Mouse (Mus musculus): Measurements from ENCODE around the gene Csf2rb.
"Not testable (repeated sequence)": the region's sequence is repeated elsewhere in the genome, so short reads cannot be mapped to it uniquely, and the experiment has no call there.

The Csf2rb gene

DNA sequence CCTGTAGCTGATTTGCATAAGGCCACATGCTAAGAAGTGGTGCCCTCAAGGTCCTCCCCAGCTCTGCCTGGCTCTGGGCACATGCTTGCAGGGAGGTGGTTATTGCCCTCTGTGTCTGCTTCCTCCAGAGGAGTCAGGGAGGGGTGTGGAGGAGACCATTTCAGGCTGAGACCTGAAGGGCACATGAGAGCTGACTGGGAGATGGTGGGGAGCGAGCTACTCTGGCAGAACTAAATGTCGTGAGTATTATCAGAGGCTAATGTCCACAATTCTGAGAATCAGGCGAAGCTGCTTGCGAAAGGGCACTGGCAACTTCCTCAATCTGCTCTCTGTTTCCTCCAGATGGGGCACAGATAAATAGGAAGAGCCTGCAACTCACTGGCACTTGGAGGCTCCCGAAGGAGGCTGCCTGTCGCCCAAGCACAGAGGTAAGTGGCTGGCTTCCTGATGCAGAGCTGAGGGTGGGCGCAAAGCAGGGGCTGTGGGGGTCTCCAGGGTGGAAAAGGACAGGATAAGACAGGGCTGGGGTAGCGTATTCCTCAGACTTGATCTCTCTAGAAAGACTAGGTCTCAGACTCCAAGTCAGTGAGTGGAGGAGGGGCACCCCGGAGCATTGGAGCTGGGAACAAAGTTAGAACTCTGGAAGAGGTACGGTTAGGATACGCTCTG lies at the start of gene Csf2rb:
Csf2rb (plus strand) TSS at position 82 of the 669 bp plus-strand sequence.
- DNase-seq (ENCODE audit: low spot score in 2 of 2) = no peak

DNA sequence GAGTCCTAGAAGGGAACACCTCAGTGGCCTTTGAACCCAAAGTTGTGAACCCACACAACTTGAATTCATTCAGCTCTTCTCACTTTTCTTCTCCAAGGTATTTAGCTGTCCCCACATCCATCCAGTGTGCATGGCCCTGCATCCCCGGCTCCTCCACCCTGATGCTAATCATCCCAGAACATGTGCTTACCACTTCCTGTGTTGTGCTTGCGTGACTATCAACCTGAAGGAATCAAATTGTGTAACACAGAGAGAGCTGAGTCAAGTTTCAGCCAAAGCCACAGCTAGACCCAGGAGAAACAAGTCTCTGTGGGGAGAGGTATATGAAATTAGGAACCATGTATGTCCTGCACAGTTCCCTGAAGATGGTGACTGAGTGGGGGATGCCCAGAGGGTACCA lies 47.2 kb upstream of the Csf2rb start:
- no peak for DNase-seq (ENCODE audit: low spot score in 2 of 2)

DNA sequence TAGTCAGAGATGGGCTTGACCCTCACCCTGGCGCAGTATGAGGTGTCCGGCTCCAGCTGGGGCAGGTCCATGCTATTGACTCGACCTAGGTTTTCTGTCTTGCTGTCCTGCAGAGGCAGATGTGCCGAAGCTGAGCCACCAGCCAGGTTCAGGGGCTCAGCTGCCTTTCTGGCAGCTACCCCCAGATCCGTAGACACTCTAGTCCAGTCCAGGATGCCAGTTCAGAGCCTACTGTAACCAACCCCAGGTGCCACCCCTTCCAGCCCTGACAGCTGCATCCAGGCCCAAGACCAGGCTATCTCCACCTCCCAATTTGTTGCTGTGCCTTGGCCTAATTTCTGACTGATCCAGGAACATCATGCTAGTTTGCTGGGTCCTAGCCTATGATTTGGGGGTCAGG lies 37.6 kb upstream of the Csf2rb start:
- DNase-seq (ENCODE audit: low spot score in 2 of 2) = no peak

DNA sequence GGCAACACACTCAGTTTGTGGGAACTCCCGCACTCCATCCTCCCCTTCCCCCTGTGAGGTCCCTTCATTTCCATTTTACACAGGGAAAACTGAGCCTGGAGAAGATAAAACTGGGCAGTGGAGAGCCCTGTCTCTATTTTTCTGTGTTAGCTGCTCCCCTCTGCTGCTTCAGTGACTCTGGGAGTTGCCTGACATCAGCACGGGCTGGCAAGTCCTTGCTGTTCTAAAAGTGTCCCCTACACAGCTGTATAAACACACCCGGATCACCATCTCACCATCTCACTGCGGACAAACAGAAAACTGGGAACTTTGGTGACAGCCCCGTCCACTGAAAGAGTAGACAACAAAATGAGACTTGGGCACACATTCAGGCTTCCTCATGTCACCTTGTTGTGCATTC lies 35.8 kb upstream of the Csf2rb start:
- DNase-seq (ENCODE audit: low spot score in 2 of 2) = not testable (repeated sequence)

DNA sequence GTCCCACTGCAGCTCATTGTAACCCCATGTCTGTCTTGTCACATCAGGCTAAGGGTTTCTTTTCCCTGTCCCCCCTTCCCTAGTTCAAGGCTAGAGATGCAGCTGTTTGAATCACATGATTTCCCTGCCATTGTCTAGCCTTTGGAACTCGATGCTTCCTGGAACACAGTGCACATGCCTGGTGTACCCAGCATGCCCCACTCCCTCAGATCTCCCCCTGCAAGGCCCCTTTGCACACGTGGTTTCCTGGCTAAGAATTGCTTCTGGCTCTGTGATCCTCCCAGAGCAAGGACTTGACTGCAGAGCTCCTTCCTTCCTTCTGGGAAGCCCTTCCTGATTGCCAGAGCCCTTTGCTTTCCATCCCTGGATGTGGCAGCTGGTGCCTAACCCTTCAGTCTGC lies 32.3 kb upstream of the Csf2rb start:
- DNase-seq (ENCODE audit: low spot score in 2 of 2) = not testable (repeated sequence)

DNA sequence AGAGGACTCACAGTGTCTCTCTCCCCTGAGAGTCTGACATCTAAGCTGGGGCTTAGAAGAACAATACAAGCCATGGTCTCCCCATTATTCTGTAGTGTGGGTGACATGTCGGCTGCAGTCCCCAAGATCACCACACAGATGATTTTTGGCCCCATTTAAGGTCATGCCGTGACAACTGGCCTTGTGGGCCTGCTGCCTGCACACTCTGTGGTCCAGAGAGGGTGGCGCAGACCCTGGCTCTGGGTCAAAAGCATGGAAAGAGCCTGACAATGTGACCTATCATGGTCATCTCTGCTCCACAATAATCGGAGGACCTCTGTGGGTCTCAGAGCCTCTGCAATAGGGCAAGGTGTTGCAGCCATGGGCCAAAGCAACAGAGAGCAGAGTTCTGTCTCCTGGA lies 31.8 kb upstream of the Csf2rb start:
- DNase-seq (ENCODE audit: low spot score in 2 of 2) = no peak

DNA sequence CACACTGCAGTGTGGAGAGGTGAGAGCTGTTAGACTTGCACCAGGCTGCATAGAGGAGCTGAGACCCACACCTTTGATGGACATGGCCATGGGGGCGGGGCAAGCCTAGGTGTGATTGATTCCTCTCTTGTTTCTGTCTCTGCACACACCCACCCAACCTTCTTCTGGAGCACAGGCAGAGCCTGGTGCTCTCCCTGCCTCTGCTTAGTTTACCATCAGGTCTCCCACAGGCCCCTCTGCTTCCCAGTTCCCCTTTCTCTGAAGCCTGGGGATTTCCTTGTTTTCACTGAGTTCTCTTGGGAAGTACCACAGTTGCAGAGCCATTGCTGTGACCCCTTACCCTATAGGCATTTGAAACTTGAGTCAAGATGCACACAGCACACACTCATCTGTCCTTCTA lies 27.0 kb upstream of the Csf2rb start:
- no peak for DNase-seq (ENCODE audit: low spot score in 2 of 2)

DNA sequence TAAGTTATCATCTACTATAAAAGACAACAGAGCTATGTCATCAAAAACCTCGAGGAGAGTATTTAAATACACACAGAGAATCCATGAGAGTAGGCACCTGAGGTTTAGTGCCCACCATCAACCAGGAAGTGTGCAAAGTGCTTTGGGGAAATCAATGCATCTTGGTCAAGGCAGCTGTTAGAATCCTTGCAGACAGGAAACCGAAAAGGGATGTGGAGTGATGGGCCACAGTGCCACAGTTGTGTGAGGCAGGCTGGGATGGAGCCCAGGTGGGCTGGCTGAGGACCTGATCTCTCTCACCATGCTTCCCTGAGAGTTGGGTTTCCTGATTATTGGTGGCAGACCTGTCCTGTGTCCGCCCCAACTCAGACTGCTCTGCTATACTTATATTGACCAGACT lies 25.9 kb upstream of the Csf2rb start:
- no peak for DNase-seq (ENCODE audit: low spot score in 2 of 2)

DNA sequence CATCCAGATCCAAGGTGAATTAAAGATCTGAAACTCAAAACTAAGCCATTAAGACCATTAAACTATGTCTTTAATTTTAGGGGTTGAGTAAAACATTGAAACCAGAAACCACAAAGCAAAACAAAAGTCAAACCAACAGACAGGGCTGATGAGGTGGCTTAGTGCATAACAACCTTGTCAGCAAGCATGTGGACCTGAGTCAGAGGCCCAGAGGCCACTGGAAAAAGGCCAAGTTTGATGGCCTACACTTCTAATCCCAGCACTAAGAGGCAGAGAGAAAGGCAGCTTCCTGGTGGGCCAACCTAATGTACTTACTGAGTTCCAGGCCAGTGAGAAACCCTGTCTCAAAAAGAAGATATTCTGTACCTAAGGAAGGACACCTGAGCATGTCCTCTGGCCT lies 24.8 kb upstream of the Csf2rb start:
- no peak for DNase-seq (ENCODE audit: low spot score in 2 of 2)

DNA sequence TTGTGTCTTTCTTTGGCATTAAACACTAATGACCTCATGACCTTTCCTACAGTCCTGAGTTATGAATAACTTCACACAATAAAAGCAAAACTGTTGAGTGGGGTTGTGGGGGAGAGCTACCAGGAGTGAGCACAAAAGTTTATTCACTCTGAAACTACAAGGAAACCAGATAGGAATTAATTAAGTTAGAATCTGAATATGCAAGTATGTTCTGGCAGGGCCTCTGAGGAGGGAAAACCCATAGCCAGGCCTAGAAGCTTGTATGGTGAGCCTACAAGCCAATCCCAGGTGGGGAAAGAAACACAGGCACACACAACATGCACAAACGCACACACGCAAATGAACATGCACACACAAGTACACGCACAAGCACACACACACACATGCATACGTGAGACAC lies 22.8 kb upstream of the Csf2rb start:
- DNase-seq (ENCODE audit: low spot score in 2 of 2) = no peak

DNA sequence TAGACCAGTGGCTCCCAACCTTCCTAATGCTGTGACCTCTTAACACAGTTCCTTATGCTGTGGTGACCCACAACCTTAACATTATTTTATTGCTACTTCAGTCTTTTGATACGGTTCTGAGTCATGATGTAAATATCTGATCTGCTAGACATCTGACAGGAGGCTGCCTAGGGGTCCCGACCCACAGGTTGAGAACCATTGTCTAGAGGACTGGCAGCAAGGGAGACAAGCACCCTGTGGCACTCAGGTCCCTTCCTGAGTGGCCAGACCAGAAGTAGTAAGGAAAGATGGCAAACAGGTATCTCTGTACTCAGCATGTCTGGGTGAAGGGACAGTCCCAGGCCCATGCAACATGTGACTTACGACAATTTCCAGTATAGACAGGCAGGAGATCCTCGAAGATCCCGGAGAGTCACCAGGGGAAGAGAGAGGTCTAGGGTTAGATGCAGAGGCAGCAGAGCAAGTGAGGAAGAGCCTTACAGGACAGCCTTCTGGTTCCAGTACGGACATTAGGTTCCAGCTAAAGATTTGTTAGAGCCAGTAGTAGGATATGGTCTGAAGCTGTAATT lies 21.8 kb upstream of the Csf2rb start:
- DNase-seq (ENCODE audit: low spot score in 2 of 2) = no peak

DNA sequence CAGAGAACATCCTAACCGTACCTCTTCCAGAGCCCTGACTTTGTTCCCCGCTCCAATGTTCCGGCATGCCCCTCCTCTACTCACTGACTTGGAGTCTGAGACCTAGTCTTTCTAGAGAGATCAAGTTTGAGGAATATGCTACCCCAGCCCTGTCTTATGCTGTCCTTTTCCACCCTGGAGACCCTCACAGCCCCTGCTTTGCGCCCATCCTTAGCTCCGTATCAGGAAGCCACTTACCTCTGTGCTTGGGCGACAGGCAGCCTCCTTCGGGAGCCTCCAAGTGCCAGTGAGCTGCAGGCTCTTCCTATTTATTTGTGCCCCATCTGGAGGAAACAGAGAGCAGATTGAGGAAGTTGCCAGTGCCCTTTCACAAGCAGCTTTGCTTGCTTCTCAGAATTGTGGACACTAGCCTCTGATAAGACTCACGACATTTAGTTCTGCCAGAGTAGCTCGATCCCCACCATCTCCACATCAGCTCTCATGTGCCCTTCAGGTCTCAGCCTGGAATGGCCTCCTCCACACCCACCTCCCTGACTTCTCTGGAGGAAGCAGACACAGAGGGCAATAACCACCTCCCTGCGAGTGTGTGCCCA lies 20.1 kb upstream of the Csf2rb start, which contains the start of gene Csf2rb2:
Csf2rb2 (minus strand) TSS at position 381 of the 593 bp plus-strand sequence.
- no peak for DNase-seq (ENCODE audit: low spot score in 2 of 2)

DNA sequence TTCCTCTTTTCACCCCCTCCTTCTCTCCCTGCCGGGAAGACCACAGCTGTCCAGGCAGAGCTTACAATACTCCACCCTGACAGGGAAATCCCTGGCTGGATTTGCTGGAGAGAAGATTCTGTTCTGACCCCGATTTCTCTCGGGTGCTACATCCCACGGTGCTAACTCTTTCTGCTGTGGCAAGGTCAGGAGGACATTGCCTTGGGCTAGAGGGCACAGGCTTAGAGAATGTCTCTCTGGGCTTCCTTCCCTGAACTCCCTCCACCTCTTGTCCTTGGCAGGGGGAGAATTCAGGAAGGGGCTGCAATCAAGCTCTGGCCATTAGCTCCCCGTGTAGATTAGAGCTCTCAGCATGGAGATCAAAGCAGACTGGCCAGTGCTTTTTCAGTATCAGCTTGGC lies 15.7 kb upstream of the Csf2rb start:
- no peak for DNase-seq (ENCODE audit: low spot score in 2 of 2)

DNA sequence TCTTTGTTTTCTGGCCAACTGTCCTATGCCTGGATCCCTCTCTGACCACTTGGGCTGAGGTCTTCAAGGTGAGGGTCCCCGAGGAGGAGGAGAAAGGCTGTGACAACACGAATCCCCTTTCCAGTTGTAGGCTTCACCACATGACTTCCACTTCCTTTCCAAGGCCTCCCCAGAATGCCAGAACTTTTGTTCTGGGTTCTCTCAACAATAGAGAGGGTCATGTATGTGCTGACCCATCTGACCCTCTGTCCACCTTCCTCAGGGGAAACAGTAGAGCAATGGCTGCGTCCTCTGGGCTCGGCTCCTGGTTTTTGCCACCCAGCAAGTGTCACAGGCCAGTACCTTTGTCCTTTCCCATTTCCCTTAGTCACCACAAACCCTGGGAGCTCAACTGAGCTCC lies 14.6 kb upstream of the Csf2rb start:
- no peak for DNase-seq (ENCODE audit: low spot score in 2 of 2)

DNA sequence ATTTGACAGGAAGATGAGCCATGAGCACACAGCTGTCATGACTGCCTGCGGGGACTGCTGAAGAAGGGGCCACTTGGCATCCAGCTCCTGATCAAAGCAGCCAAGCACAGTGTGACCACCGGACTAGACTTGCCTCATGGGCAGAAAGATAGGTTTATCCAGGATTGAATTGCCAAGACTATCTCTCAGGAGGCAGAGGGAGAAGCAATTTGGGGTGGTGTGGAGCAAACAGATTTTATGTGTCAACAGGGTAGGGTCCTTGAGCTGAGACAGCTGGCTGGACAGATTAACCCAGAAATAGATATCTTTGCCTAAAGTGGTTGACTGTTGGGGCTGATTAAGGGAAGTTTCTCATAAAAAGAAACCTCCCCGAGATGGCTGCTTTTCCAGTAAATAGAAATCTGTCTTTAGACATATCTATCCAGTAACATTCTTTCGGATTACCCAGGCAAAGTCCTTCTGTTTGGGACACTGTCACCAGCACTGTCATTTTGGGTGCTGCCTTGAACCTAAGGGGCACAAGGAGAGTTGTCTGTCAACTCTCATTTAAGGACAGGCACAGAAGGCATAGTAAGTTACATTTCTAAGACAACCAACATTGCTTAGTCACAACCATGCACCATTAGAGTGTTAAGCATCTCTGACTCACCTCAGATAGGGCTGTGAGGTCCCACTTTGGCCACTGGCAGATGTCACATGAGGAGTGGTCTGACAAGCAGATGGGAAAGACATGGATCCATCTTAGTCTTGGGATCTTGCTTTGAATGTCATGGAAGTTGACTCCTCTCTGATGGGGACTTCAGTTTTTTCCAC lies 12.9 kb upstream of the Csf2rb start:
- not testable (repeated sequence) for DNase-seq (ENCODE audit: low spot score in 2 of 2)

DNA sequence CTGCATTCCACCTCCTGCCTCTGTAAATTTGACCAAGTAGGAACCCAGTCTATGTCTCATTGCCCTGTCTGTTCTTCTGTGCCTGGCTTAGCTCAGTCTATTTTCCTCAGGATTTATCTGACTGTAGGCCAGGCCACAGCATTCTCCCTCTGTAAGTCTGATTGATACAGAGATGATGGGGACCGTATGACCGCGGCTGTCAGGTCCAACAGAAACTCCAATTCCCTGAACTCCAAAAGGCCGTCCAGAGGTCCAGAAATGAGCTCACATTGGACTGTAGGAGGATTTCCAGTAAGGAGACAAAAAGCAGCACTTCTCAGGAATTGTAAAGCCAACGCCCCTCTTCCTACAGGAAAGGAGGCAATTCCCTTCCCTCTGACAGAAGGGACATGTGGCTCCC lies 11.9 kb upstream of the Csf2rb start:
- not testable (repeated sequence) for DNase-seq (ENCODE audit: low spot score in 2 of 2)

DNA sequence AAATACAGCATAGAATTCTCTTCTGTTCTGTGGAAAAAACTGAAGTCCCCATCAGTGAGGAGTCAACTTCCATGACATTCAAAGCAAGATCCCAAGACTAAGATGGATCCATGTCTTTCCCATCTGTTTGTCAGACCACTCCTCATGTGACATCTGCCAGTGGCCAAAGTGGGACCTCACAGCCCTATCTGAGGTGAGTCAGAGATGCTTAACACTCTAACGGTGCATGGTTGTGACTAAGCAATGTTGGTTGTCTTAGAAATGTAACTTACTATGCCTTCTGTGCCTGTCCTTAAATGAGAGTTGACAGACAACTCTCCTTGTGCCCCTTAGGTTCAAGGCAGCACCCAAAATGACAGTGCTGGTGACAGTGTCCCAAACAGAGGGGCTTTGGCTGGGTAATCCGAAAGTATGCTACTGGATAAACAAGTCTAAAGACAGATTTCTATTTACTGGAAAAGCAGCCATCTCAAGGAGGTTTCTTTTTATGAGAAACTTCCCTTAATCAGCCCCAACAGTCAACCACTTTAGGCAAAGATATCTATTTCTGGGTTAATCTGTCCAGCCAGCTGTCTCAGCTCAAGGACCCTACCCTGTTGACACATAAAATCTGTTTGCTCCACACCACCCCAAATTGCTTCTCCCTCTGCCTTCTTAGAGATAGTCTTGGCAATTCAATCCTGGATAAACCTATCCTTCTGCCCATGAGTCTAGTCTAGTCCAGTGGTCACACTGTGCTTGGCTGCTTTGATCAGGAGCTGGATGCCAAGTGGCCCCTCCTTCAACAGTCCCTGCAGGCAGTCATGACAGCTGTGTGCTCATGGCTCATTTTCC lies 7.0 kb upstream of the Csf2rb start:
- not testable (repeated sequence) for DNase-seq (ENCODE audit: low spot score in 2 of 2)

DNA sequence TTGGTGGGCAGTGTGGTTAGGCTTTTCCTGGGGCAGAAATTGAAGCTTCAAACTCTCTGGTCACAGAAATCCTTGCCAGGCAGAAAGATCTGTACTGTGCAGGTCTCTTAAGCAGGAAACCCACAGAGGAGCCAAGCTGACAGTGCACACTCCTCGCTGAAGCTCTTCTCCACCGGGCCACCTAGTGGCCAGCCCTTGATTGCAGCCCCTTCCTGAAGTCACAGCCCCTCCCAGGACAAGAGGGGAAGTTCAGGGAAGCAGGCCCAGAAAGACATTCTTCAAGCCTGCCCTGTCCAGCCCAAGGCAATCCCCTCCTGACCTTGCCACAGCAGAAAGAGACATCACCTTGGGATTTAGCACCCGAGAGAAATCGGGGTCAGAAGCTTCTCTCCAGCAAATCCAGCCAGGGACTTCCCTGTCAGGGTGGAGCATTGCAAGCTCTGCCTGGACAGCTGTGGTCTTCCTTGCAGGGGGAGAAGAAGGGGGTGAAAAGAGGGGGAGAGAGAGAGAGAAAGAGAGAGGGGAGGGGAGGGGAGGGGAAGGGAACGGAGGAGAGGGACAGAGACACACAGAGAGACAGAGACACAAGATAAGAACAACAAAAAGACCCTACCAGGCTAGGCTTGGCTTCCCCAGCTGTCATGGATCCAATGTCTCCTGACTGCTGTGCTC lies 4.6 kb upstream of the Csf2rb start:
- peak; percentile 60 to 63 for DNase-seq (ENCODE audit: low spot score in 2 of 2)

DNA sequence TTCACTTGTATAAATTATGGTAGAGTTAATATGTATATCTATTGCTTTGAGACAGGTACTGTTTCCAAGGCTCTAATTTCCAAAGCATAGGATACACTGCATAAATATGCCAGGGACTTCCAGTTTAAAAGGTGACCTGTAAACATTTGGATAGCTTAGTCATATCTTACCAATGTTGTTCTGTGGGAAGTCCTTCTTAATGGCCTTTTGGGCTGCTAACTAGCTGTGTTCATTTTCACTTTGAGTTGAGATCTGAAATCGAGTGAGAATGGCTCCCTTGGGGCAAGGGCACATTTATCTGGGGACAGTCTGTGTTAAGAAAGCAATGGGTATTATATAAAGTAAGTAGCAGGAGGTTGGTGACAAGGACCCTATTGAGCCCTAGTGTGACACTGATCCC lies 2.2 kb upstream of the Csf2rb start:
- no peak for DNase-seq (ENCODE audit: low spot score in 2 of 2)

DNA sequence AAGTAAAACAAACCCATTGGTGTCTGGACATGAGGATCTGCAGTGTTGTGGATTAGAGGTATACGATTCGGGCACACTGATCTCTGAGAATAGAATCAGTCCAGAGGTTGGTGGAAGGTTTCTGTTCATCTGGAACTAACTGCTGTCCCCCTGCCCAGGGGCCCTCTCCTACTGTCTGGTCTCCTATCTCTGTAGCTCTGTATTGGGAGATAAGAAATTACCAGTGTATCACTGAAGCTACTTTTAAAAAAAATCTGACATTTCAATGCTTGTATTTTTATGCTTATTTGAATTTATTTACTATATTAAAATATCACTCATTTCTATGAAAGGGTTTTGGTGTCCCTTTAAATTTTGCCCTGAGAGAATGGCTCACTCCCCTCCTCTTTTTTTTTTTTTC lies 1.3 kb upstream of the Csf2rb start:
- no peak for DNase-seq (ENCODE audit: low spot score in 2 of 2)

DNA sequence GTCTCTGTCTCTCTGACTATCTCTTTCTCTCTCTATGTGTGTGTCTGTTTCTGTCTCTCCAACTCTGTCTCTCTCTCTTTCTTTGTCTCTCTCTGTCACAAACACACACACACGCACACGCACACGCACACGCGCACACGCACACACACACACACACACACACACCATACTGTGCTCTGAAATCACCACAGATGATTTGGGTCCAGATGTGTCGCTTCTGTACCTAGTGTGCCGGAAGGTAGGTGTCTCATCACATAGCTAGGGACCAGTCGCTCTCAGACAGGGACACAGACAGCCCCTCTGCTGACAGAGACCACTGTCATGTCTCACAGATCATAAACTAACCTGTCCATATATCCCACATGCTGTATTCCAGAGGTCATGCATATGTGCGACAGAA lies 1.2 kb downstream of the Csf2rb start:
- DNase-seq (ENCODE audit: low spot score in 2 of 2) = no peak
